Comparison of ENCODE assay signal across 22 mouse cellular contexts in the genomic region with DNA sequence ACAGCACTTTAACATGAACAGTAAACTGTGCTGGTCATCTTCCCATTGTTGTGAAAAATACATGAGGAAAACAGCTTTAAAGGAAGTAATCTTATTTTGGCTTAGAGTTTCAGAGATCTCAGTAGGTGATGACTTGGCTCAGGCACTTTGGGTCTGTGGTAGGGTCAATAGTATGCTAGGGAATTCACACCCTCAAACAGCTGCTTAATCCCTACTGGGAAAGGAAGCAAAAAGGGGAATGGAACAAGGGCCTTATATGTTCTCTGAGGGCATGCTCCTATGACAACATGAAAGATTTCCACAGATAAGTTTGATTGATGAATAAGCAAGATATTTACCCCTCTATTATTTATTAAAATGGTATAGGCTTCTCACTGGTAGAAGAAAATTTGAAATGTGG. TPM values are rescaled to one million over a fixed set of nuclear protein-coding genes. Genes with fewer than 3 reads are reported as not detected.
DNase-seq lines count a peak whose midpoint lies in the region; ATAC-seq and TF ChIP-seq lines count a peak whose summit lies in the region.
"Had no signal": no experiment of that assay in that cellular context is flagged by ENCODE, and none has a peak within 500 bp of the region (broad histone marks: within the 10 kb centered on the region; RNA-seq: fewer than 3 reads in every experiment).

No protein-coding gene starts in this region.

- no peak overlapping the region for H3K27ac ChIP-seq in kidney, embryonic 16.5 days (ENCODE audit: low read length)

- peak overlapping the region; percentile 55 for H3K4me2 ChIP-seq in myocyte (ENCODE audit: low read depth)
- H3K4me2 ChIP-seq in kidney, embryonic 16.5 days (replicated peaks; ENCODE audit: low read depth, low read length) = no peak overlapping the region

- TF ChIP-seq POLR2A in myocyte (IDR thresholded peaks at IDR 0.05; ENCODE audit: insufficient read length, low read depth) = no peak

- H3K79me2 ChIP-seq in C2C12 (ENCODE audit: control insufficient read depth, insufficient read depth) (peaks cover 100% of the 10 kb centered on the region), myocyte (ENCODE audit: control insufficient read depth, insufficient read depth) (peaks cover 98% of the 10 kb centered on the region)

- H3ac ChIP-seq in C2C12 (ENCODE audit: control insufficient read depth, insufficient read length, low read depth) (no peak overlapping the region), myocyte (ENCODE audit: control insufficient read depth, insufficient read length) (no peak overlapping the region)

- H3K4me1 ChIP-seq in kidney, embryonic 16.5 days (ENCODE audit: insufficient read depth, low read length) = peaks cover 6% of the 10 kb centered on the region; the same call in 1 of the 2 replicates

- peaks cover 29% of the 10 kb centered on the region for H3K36me3 ChIP-seq in C2C12 (ENCODE audit: control insufficient read depth, insufficient read depth)
- H3K36me3 ChIP-seq in myocyte (ENCODE audit: control insufficient read depth, insufficient read depth) = peaks cover 9% of the 10 kb centered on the region
- H3K36me3 ChIP-seq in kidney, embryonic 16.5 days (ENCODE audit: insufficient read depth, low read length) = 0 out of 2 replicates have a peak, but pooled peaks cover 4% of the 10 kb centered on the region

- H3K9ac ChIP-seq in kidney, embryonic 16.5 days (replicated peaks; ENCODE audit: low read length) = no peak overlapping the region

- H3K4me3 ChIP-seq in C2C12 (ENCODE audit: insufficient read depth, poor library complexity, severe bottlenecking) (no peak overlapping the region), myocyte (no peak overlapping the region)
- no peak overlapping the region for H3K4me3 ChIP-seq in kidney, embryonic 16.5 days (ENCODE audit: low read length)

- no peaks in the 10 kb centered on the region for H3K9me3 ChIP-seq in kidney, embryonic 16.5 days (ENCODE audit: low read length)
- H3K9me3 ChIP-seq: G1E had no signal

- TF ChIP-seq CTCF in C2C12 (IDR thresholded peaks at IDR 0.05; ENCODE audit: control insufficient read depth, insufficient read depth, insufficient read length) = no peak

- no peak for ATAC-seq in kidney, embryonic 16.5 days (ENCODE audit: low FRiP score, low TSS enrichment)
- ATAC-seq: activated CD4-positive, CD25-positive, alpha-beta regulatory T cell, adult 4 months; CD4-positive, CD25-positive, alpha-beta regulatory T cell, adult 4 months; Patski had no signal

- H3K27me3 ChIP-seq in C2C12 (ENCODE audit: control insufficient read depth, insufficient read depth, insufficient read length) = no peaks in the 10 kb centered on the region
- H3K27me3 ChIP-seq in myocyte (ENCODE audit: control insufficient read depth, insufficient read depth, insufficient read length) = no peaks in the 10 kb centered on the region
- no peaks in the 10 kb centered on the region for H3K27me3 ChIP-seq in kidney, embryonic 16.5 days (ENCODE audit: insufficient read depth, low read length)
- H3K27me3 ChIP-seq: CH12.LX, Patski had no signal

- peaks cover 88% of the 10 kb centered on the region for H3K79me3 ChIP-seq in C2C12 (ENCODE audit: low read depth)

- DNase-seq in heart, adult 11 months = peak; percentile 39
- DNase-seq in heart, adult 9 months (ENCODE audit: low spot score in 2 of 2) = no peak
- no peak for DNase-seq in layer of hippocampus, postnatal 14 days (ENCODE audit: low spot score in 2 of 2)
- DNase-seq: adrenal gland, adult 2 months; adrenal gland, adult 8-10 months; adrenal gland, postnatal 10 days; adrenal gland, postnatal 14 days; adrenal gland, postnatal 25 days; adrenal gland, postnatal 36 days; B cell, adult 2 months; cerebellum, adult 11 months; cerebellum, adult 11-12 months; cerebellum, adult 18-20 months; cerebellum, adult 2 months had no signal

TF ChIP-seq in C2C12, 6 proteins besides CTCF, POLR2A, EP300 and RAD21:
- TF ChIP-seq MYOD1 (IDR thresholded peaks at IDR 0.05; ENCODE audit: control insufficient read depth, insufficient read length, low read depth) (peak; percentile 48), CEBPB (IDR thresholded peaks at IDR 0.05; ENCODE audit: low read depth) (no peak)

TF ChIP-seq in myocyte, 11 proteins besides CTCF, POLR2A, EP300 and RAD21:
- TF ChIP-seq POLR2AphosphoS2 (IDR thresholded peaks at IDR 0.05; ENCODE audit: insufficient read length, low read depth) = no peak
- no peak for TF ChIP-seq E2F4 (IDR thresholded peaks at IDR 0.05; ENCODE audit: insufficient read depth)
- no peak for TF ChIP-seq TCF3 (IDR thresholded peaks at IDR 0.05; ENCODE audit: insufficient read length, low read depth)
- peak; percentile 39 for TF ChIP-seq TCF12 (IDR thresholded peaks at IDR 0.05; ENCODE audit: insufficient read depth, poor library complexity, severe bottlenecking)
- TF ChIP-seq USF1 (IDR thresholded peaks at IDR 0.05; ENCODE audit: low read depth) = no peak
- TF ChIP-seq MAX (IDR thresholded peaks at IDR 0.05; ENCODE audit: low read depth) = no peak
- TF ChIP-seq MYOG (IDR thresholded peaks at IDR 0.05; ENCODE audit: control insufficient read depth in 1 of 3, insufficient read depth in 1 of 3, insufficient read length in 2 of 3, low read depth in 2 of 3) = peak in 1 of 3 experiments; percentile 83
- TF ChIP-seq SRF (IDR thresholded peaks at IDR 0.05; ENCODE audit: control insufficient read depth, insufficient read length, low read depth) = no peak
- TF ChIP-seq MYOD1 (IDR thresholded peaks at IDR 0.05; ENCODE audit: control insufficient read depth in 1 of 3, insufficient read length in 2 of 3, low read depth in 2 of 3) = peak in 2 of 3 experiments; percentile 37 to 54
- no peak for TF ChIP-seq CEBPB (IDR thresholded peaks at IDR 0.05; ENCODE audit: insufficient read depth, poor library complexity, severe bottlenecking)

RNA-seq across cellular contexts. Expression of gene Spred1, which starts 31.0 kb away (rescaled TPM):
- polyA plus RNA-seq in C2C12 (2012; fragmentation: generic; extraction: Trizol) (13.0 TPM), myocyte (2012; fragmentation: generic; extraction: Trizol) (7.1 TPM)
- 7.6 and 7.7 TPM in 2 replicates for polyA plus RNA-seq in kidney, embryonic 16.5 days (2015; fragmentation: Nextera tagmentation; extraction: Ambion mirVana)
- 10 to 100 TPM; 73.6 to 81.9 TPM for total RNA-seq in layer of hippocampus, postnatal 14 days (2021)
